Mouse (Mus musculus) lung, postnatal 0 days (tissue): ENCODE results near the gene Cdk19.

Experiments used
- CTCF ChIP-seq: IDR thresholded peaks from 2 replicates; pipeline ENCODE4 v1.5.1; 2016; ENCODE audit warnings: antibody characterized with exemption, mild to moderate bottlenecking
- EP300 ChIP-seq: IDR thresholded peaks from 2 replicates; pipeline ENCODE4 v1.6.1; 2016; ENCODE audit warnings: antibody characterized with exemption, mild to moderate bottlenecking, control low read depth

GRCm38 (mm10) chr10:40400293-40400692, 60.9 kb downstream of the Cdk19 start:
- TF ChIP-seq CTCF (no peak), EP300 (no peak)
